Mouse (Mus musculus) CH12.LX (cell line): ENCODE data around the gene Trit1. TPM values are rescaled to one million over a fixed set of nuclear protein-coding genes. Genes with fewer than 3 reads are reported as not detected.

Experiments used
- DNase-seq: peaks from one replicate; pipeline ENCODE4 v3.0.0-alpha.2; 2013; ENCODE audit errors: extremely low read depth
- H3K27ac ChIP-seq: 2 replicates; pipeline ENCODE4 v1.5.1; 2012; ENCODE audit warnings: low read depth, mild to moderate bottlenecking, control low read depth, moderate library complexity; ENCODE audit not compliant: insufficient read depth
- H3K27me3 ChIP-seq: replicated peaks from 2 replicates; pipeline ENCODE3; 2012; ENCODE audit warnings: inconsistent platforms
- H3K36me3 ChIP-seq, 2 experiments: replicated peaks in 1 of 2; 2 replicates each; pipeline versions ENCODE3 to v1.6.1; 2012; ENCODE audit warnings: inconsistent platforms in 1 of 2, low read length in 1 of 2, mild to moderate bottlenecking in 1 of 2, mixed read lengths in 1 of 2, moderate library complexity in 1 of 2; ENCODE audit not compliant: control insufficient read depth in 1 of 2, insufficient read depth in 1 of 2
- H3K4me1 ChIP-seq, 2 experiments: 2 replicates each; pipeline ENCODE4 v1.6.1; 2012; ENCODE audit warnings: inconsistent platforms in 1 of 2, moderate library complexity in 1 of 2; ENCODE audit not compliant: insufficient read depth in 2 of 2, control insufficient read depth in 1 of 2
- H3K4me2 ChIP-seq: 2 replicates; pipeline ENCODE4 v1.6.1; 2012; ENCODE audit warnings: low read depth, mild to moderate bottlenecking, control low read depth; ENCODE audit not compliant: poor library complexity, insufficient read depth, severe bottlenecking
- H3K4me3 ChIP-seq, 3 experiments: fragments of 150-350 bp in 1 of 3; sonication (generic) in 1 of 3; replicated peaks in 1 of 3; 2 replicates each; pipeline versions ENCODE3 to v1.5.1; 2011 to 2012; ENCODE audit warnings: low read depth in 2 of 3, low read length in 2 of 3, mild to moderate bottlenecking in 2 of 3, moderate library complexity in 2 of 3, control low read depth in 1 of 3, improper control_type of control experiment in 1 of 3, inconsistent platforms in 1 of 3, mixed read lengths in 1 of 3; ENCODE audit not compliant: poor library complexity in 1 of 3
- H3K79me2 ChIP-seq: replicated peaks from 2 replicates; pipeline ENCODE4 v1.6.1; 2012; ENCODE audit warnings: mild to moderate bottlenecking, moderate library complexity; ENCODE audit not compliant: control insufficient read depth, poor library complexity, insufficient read depth, severe bottlenecking; ENCODE audit errors: extremely low read depth
- H3K9ac ChIP-seq: 2 replicates; pipeline ENCODE4 v1.6.1; 2012; ENCODE audit warnings: low read depth, mild to moderate bottlenecking, control low read depth, moderate library complexity; ENCODE audit not compliant: insufficient read depth
- H3K9me3 ChIP-seq: replicated peaks from 2 replicates; pipeline ENCODE3; 2012; ENCODE audit warnings: low read length, inconsistent platforms, mixed read lengths
- BHLHE40 ChIP-seq: IDR thresholded peaks from 2 replicates; pipeline ENCODE4 v1.6.1; 2011; ENCODE audit warnings: mild to moderate bottlenecking, low read depth, low read length, improper control_type of control experiment
- CHD1 ChIP-seq: IDR thresholded peaks from 2 replicates; pipeline ENCODE4 v1.6.1; 2012; ENCODE audit warnings: low read depth, low read length, improper control_type of control experiment, inconsistent platforms
- CHD2 ChIP-seq: IDR thresholded peaks from 2 replicates; pipeline ENCODE4 v1.6.1; 2011; ENCODE audit warnings: low read length, improper control_type of control experiment
- CTCF ChIP-seq, 2 experiments: IDR thresholded peaks in 1 of 2; conservative IDR thresholded peaks in 1 of 2; 2 replicates each; pipeline ENCODE4 v1.5.1; 2011 to 2012; ENCODE audit warnings: low read depth in 2 of 2, low read length in 2 of 2, improper control_type of control experiment in 1 of 2, inconsistent platforms in 1 of 2, mild to moderate bottlenecking in 1 of 2, moderate library complexity in 1 of 2
- E2F4 ChIP-seq: IDR thresholded peaks from 2 replicates; pipeline ENCODE4 v1.6.1; 2011; ENCODE audit warnings: low read depth, low read length, improper control_type of control experiment; ENCODE audit not compliant: insufficient replicate concordance
- ETS1 ChIP-seq: conservative IDR thresholded peaks from 2 replicates; pipeline ENCODE4 v1.6.1; 2012; ENCODE audit warnings: low read depth, mild to moderate bottlenecking, inconsistent platforms, low read length, improper control_type of control experiment, moderate library complexity
- IRF4 ChIP-seq: IDR thresholded peaks from 2 replicates; pipeline ENCODE4 v1.6.1; 2014; ENCODE audit warnings: low read depth, mild to moderate bottlenecking, inconsistent platforms, low read length, improper control_type of control experiment
- MAFK ChIP-seq: IDR thresholded peaks from 2 replicates; pipeline ENCODE4 v1.6.1; 2011; ENCODE audit warnings: low read length, improper control_type of control experiment; ENCODE audit not compliant: insufficient replicate concordance
- MAX ChIP-seq: IDR thresholded peaks from 2 replicates; pipeline ENCODE4 v1.6.1; 2011; ENCODE audit warnings: low read length, improper control_type of control experiment
- MEF2A ChIP-seq: IDR thresholded peaks from 2 replicates; pipeline ENCODE4 v1.6.1; 2014; ENCODE audit warnings: low read depth, mild to moderate bottlenecking, inconsistent platforms, low read length, improper control_type of control experiment, borderline replicate concordance
- MXI1 ChIP-seq: IDR thresholded peaks from 2 replicates; pipeline ENCODE4 v1.6.1; 2011; ENCODE audit warnings: mild to moderate bottlenecking, low read depth, low read length, improper control_type of control experiment
- MYC ChIP-seq: IDR thresholded peaks from 2 replicates; pipeline ENCODE4 v1.6.1; 2011; ENCODE audit warnings: low read depth, mild to moderate bottlenecking, improper control_type of control experiment, low read length
- RAD21 ChIP-seq: IDR thresholded peaks from 2 replicates; pipeline ENCODE4 v1.6.1; 2011; ENCODE audit warnings: low read depth, mild to moderate bottlenecking, low read length, improper control_type of control experiment, moderate library complexity
- SMC3 ChIP-seq: IDR thresholded peaks from 2 replicates; pipeline ENCODE4 v1.6.1; 2011; ENCODE audit warnings: low read depth, low read length, improper control_type of control experiment
- TBP ChIP-seq: conservative IDR thresholded peaks from 2 replicates; pipeline ENCODE4 v1.6.1; 2011; ENCODE audit warnings: low read depth, low read length, improper control_type of control experiment
- USF1 ChIP-seq: IDR thresholded peaks from 2 replicates; pipeline ENCODE4 v1.6.1; 2014; ENCODE audit warnings: low read depth, mild to moderate bottlenecking, inconsistent platforms, low read length, improper control_type of control experiment
- USF2 ChIP-seq: conservative IDR thresholded peaks from 2 replicates; pipeline ENCODE4 v1.6.1; 2011; ENCODE audit warnings: low read depth, low read length, improper control_type of control experiment
- ZC3H11A ChIP-seq: IDR thresholded peaks from 2 replicates; pipeline ENCODE4 v1.6.1; 2012; ENCODE audit warnings: low read depth, mild to moderate bottlenecking, inconsistent platforms, low read length, improper control_type of control experiment
- ZNF384 ChIP-seq: IDR thresholded peaks from 2 replicates; pipeline ENCODE4 v1.6.1; 2012; ENCODE audit warnings: low read depth, low read length, improper control_type of control experiment, inconsistent platforms
- dilution Hi-C: fragments of 300-500 bp; cut with MboI; formaldehyde crosslinking; loops from 2 replicates; pipeline ENCODE4 v1.14.3; 2020; ENCODE audit warnings: low sequenced_read_pairs; ENCODE audit not compliant: extremely low pct_unique_long_range_greater_than_20kb, extremely low pct_ligation_motif_present
- in situ Hi-C: fragments of 300-500 bp; cut with MboI; formaldehyde crosslinking; loops from 3 replicates; pipeline ENCODE4 v1.14.3; 2019; ENCODE audit warnings: low sequenced_read_pairs, low pct_ligation_motif_present, low pct_unique_long_range_greater_than_20kb, mixed read lengths
- polyA plus RNA-seq: library from polyadenylated mRNA; unstranded; fragments of >175 nt; gene quantifications from 2 replicates; pipeline ENCODE4 v1.2.1, GENCODE M21; 2012; ENCODE audit warnings: low read depth; ENCODE audit not compliant: insufficient read length
- total RNA-seq, 2 experiments: library from RNA; depleted of rRNA; stranded (reverse); fragments of 300-350 nt in 1 of 2; fragments of >200 nt in 1 of 2; gene quantifications; 2 replicates each; pipeline ENCODE4 v1.2.3; 2012 to 2014

The Trit1 gene
- total and polyA plus RNA-seq, 3 experiments: 18.9 to 21.3 (median 19.8) TPM

GRCm38 (mm10) chr4:123013346-123013945 lies 3.0 kb upstream of the Trit1 start (continued):
- TF ChIP-seq ZC3H11A: no peak
- no peak for TF ChIP-seq TBP
- TF ChIP-seq E2F4: no peak

DNA sequence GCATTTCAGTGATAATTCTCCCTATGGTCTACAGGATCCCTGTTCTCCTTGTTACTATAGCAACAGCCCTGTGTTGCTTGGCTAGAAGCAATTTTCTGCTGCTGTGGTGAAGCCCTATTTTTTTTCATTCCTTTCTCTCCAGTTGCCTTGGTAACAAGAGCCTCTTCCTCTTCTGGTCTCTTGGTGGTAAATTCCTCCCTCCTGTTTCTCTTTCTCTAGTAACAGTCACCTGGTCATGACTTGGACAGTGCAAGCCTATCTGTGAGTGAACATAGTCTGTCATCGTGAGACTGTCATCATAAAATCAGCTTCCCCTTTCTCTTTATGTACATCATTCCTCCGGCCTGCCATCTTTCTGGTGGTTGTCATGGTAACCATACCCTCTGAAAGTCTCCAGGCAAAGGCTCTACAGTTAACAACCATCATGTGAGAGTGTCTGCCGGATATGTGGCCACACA lies 2.4 kb upstream of the Trit1 start:
- Histone ChIP-seq H3K36me3 (peaks cover 0 to 2% of the 10 kb centered on the region in 2 experiments), H3K9ac (no peak overlapping the region), H3K4me3 (no peak overlapping the region), H3K79me2 (peaks cover 24% of the 10 kb centered on the region), H3K4me1 (peaks cover 4 to 36% of the 10 kb centered on the region in 2 experiments; a peak in 3 of 4 replicates), H3K27me3 (no peaks in the 10 kb centered on the region), H3K4me2 (no peak overlapping the region), H3K27ac (no peak overlapping the region), H3K9me3 (no peaks in the 10 kb centered on the region)
- TF ChIP-seq USF1 (no peak), MYC (no peak), ZNF384 (peak; percentile 82)
- dilution Hi-C loops: no loop called here
- in situ Hi-C loops: no loop called here
- peak; percentile 56 for DNase-seq

- dilution Hi-C loops: no loop called here
- H3K4me1 ChIP-seq: peaks cover 4 to 42% of the 10 kb centered on the region in 2 experiments; a peak in 3 of 4 replicates
- H3K4me3 ChIP-seq: no peak overlapping the region
- TF ChIP-seq MAFK: peak; percentile 44; the same call in 1 of the 2 replicates
- no peak for TF ChIP-seq USF2
- H3K27ac ChIP-seq: no peak overlapping the region
- no peak overlapping the region for H3K4me2 ChIP-seq
- in situ Hi-C loops: no loop called here
- H3K27me3 ChIP-seq: no peaks in the 10 kb centered on the region
- H3K79me2 ChIP-seq: peaks cover 31% of the 10 kb centered on the region
- no peak overlapping the region for H3K9ac ChIP-seq
- no peak for DNase-seq
- peaks cover 0 to 2% of the 10 kb centered on the region in 2 experiments for H3K36me3 ChIP-seq
- no peaks in the 10 kb centered on the region for H3K9me3 ChIP-seq
Measured at GRCm38 (mm10) chr4:123014501-123015282, 1.7 kb upstream of the Trit1 start.

GRCm38 (mm10) chr4:123021591-123021990 lies 5.2 kb downstream of the Trit1 start:
- Histone ChIP-seq H3K9me3 (peaks cover 12% of the 10 kb centered on the region), H3K4me1 (peaks cover 12 to 38% of the 10 kb centered on the region in 2 experiments), H3K9ac (no peak overlapping the region), H3K27ac (no peak overlapping the region), H3K27me3 (no peaks in the 10 kb centered on the region), H3K36me3 (peaks cover 3 to 40% of the 10 kb centered on the region in 2 experiments), H3K4me2 (no peak overlapping the region), H3K4me3 (no peak overlapping the region), H3K79me2 (peaks cover 86% of the 10 kb centered on the region)
- no peak for DNase-seq
- in situ Hi-C loops (no loop called here), dilution Hi-C loops (no loop called here)
- TF ChIP-seq CHD1 (no peak), CTCF (conservative IDR thresholded peaks at IDR 0.05 in 1 of 2, IDR thresholded peaks at IDR 0.05 in 1 of 2; ENCODE audit: low read depth in 2 of 2, low read length in 2 of 2) (no peak), ETS1 (no peak), USF2 (no peak), SMC3 (no peak), USF1 (no peak), IRF4 (no peak), BHLHE40 (no peak), MAX (no peak), ZNF384 (no peak), MEF2A (no peak), CHD2 (no peak), MXI1 (no peak), RAD21 (no peak), TBP (no peak)
